Mouse (Mus musculus) limb, embryonic 12.5 days (tissue): ENCODE results near the gene Mrps18b. TPM values are rescaled to one million over a fixed set of nuclear protein-coding genes. Genes with fewer than 3 reads are reported as not detected.
"Not testable (repeated sequence)": the region's sequence is repeated elsewhere in the genome, so short reads cannot be mapped to it uniquely, and the experiment has no call there.

Experiments used
- ATAC-seq: fragments of 200-750 bp; cut with Nextera tagmentation; 2 replicates; pipeline ENCODE4 v1.8.0; 2017; ENCODE audit warnings: low read depth, moderate TSS enrichment; ENCODE audit not compliant: insufficient number of reproducible peaks, insufficient read depth, low FRiP score, low TSS enrichment
- H3K27ac ChIP-seq: fragments of 300-500 bp; sonication (generic); 2 replicates; pipeline ENCODE4 v1.5.1; 2016; ENCODE audit warnings: mild to moderate bottlenecking, moderate library complexity
- H3K27me3 ChIP-seq: fragments of 300-500 bp; sonication (generic); 2 replicates; pipeline ENCODE4 v1.6.1; 2016; ENCODE audit warnings: mild to moderate bottlenecking, moderate library complexity
- H3K36me3 ChIP-seq: fragments of 300-500 bp; sonication (generic); 2 replicates; pipeline ENCODE4 v1.6.1; 2016; ENCODE audit warnings: mild to moderate bottlenecking, moderate library complexity
- H3K4me1 ChIP-seq: fragments of 300-500 bp; sonication (generic); replicated peaks from 2 replicates; pipeline ENCODE4 v1.6.1; 2016
- H3K4me2 ChIP-seq: fragments of 300-500 bp; sonication (generic); 2 replicates; pipeline ENCODE4 v1.6.1; 2016; ENCODE audit warnings: mild to moderate bottlenecking, moderate library complexity
- H3K4me3 ChIP-seq: fragments of 300-500 bp; sonication (generic); replicated peaks from 2 replicates; pipeline ENCODE4 v1.5.1; 2016; ENCODE audit warnings: mild to moderate bottlenecking
- H3K9ac ChIP-seq: fragments of 300-500 bp; sonication (generic); replicated peaks from 2 replicates; pipeline ENCODE4 v1.6.1; 2016; ENCODE audit warnings: mild to moderate bottlenecking, moderate library complexity
- H3K9me3 ChIP-seq: fragments of 300-500 bp; sonication (generic); 2 replicates; pipeline ENCODE4 v1.6.1; 2016; ENCODE audit warnings: mild to moderate bottlenecking, moderate library complexity
- whole genome bisulfite sequencing: fragments of 180-500 bp; shearing (Covaris S2); methylation state at CpG from one replicate; pipeline ENCODE4 v1.1.7; 2016; 5-methylcytosine and 5-hydroxymethylcytosine counted together
- polyA plus RNA-seq: library from polyadenylated mRNA; unstranded; fragments of >200 nt; fragmentation: Nextera tagmentation; extraction: Ambion mirVana; gene quantifications from 2 replicates; pipeline ENCODE4 v1.2.1, GENCODE M21; 2016

The Mrps18b gene
- 61.2 and 66.8 TPM in 2 replicates for polyA plus RNA-seq

DNA sequence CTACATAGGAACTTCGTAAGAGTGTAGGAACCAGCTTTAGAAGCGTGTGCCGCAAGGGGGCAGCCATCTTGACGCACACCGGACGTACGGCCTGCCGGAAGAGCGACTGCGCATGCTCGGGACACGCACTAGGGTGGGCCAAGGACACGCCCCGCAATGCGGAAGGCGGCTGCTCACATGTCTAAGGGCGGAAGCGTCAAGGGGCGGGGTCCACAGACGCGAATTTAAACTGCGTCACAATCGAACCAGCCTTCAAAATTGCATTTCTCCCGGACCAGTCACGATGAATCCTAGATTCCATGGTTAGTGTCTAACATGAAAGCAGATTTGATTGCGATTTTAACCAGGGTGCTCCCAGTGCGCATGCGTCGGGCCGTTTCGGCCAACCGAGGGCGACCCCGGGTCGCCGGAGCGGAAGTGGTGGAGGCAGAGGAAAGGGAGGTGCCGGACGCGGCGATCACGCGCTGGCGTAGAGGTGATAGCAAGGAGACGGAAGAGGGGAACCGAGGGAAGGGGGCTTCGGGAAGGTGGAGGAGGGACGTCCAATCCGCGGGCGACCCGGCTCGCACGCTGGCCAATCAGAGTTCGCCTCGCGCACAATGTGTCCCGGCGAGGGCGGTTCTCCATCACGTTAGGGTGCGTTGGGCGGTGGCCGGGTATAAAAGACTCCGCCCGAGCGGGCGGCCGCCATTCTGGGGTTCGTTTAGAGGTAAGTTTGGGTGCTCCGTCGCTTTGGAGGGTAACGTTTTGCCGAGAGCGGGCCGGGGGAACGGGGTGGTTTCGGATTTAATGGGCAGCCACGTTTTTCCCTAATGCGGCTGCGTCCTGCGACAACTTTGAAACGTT, at the start of gene Mrps18b, which contains the start of gene Ppp1r10:
Mrps18b (minus strand) TSS at position 93 of the 846 bp plus-strand sequence.
Ppp1r10 (plus strand) TSS at position 138 of the 846 bp plus-strand sequence.
- peak within 1 kb of the TSS; percentile 94 for H3K9ac ChIP-seq
- H3K4me1 ChIP-seq, result peaks cover 26% of the 10 kb centered on the region
- H3K36me3 ChIP-seq, result peaks cover 34% of the 10 kb centered on the region
- H3K27me3 ChIP-seq, result no peaks in the 10 kb centered on the region
- peak within 1 kb of the TSS; percentile 70 for H3K4me3 ChIP-seq
- H3K4me2 ChIP-seq, result peak within 1 kb of the TSS; percentile 87
- WGBS, result under 1% methylated on average over 83 of the region's 83 CpGs
- H3K27ac ChIP-seq, result peak within 1 kb of the TSS; percentile 96
- ATAC-seq, result peak; percentile 94
- H3K9me3 ChIP-seq, result no peaks in the 10 kb centered on the region

- Histone ChIP-seq H3K4me3 (no peak overlapping the region), H3K27ac (no peak overlapping the region), H3K9ac (no peak overlapping the region), H3K36me3 (peaks cover 96% of the 10 kb centered on the region), H3K4me2 (no peak overlapping the region), H3K4me1 (peaks cover 2% of the 10 kb centered on the region; the same call in 1 of the 2 replicates), H3K27me3 (no peaks in the 10 kb centered on the region), H3K9me3 (no peaks in the 10 kb centered on the region)
- 84% methylated on average over 10 of the region's 10 CpGs for WGBS
- no peak for ATAC-seq
Measured at GRCm38 (mm10) chr17:35963279-35963678, 47.1 kb upstream of the Mrps18b start.

DNA sequence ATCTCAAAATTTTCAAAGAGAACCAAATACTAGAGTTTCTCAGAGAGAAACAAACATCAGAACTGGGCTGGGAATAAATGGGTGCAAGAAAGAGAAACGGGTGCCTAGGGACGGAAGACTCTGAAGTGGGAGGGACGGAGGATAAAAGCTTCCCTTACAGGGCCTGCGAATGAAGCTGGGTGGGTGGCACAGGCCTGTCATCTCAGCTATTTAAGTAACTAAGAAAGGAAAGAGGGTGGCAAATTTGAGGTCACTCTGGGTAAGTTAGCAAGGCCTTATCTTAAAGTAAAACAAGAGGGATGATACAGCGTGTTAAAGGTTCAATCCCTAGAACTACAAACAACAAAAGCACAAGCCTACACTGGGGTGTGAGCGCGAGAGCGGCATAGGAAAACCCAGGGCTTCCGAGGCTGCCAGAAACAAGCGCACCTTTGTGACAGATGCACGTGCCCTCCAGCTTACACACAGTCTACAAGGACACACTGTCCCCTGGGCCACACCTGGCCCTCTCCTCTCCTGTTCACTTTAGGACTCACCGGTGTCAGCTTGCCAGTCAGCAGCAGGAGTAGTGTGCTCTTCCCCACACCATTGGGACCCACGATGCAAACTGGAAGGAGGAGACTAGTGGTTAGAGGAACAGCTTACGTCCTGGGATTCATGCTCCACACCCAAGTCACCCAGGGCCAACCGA, 42.5 kb upstream of the Mrps18b start:
- 94% methylated on average over 15 of the region's 15 CpGs for WGBS
- no peak overlapping the region for H3K4me3 ChIP-seq

GRCm38 (mm10) chr17:35954665-35955064, 38.5 kb upstream of the Mrps18b start:
- Histone ChIP-seq H3K27ac (no peak overlapping the region), H3K4me1 (no peaks in the 10 kb centered on the region), H3K36me3 (peaks cover 51% of the 10 kb centered on the region), H3K9me3 (no peaks in the 10 kb centered on the region), H3K27me3 (no peaks in the 10 kb centered on the region), H3K9ac (no peak overlapping the region), H3K4me2 (no peak overlapping the region), H3K4me3 (no peak overlapping the region)
- 82% methylated on average over 8 of the region's 8 CpGs for WGBS
- ATAC-seq, result no peak

More for the DNA sequence above, 42.5 kb upstream of the Mrps18b start:
- Histone ChIP-seq H3K36me3 (peaks cover 91% of the 10 kb centered on the region), H3K4me1 (no peaks in the 10 kb centered on the region), H3K9ac (no peak overlapping the region), H3K9me3 (no peaks in the 10 kb centered on the region), H3K27ac (no peak overlapping the region), H3K4me2 (no peak overlapping the region), H3K27me3 (no peaks in the 10 kb centered on the region)
- ATAC-seq, result no peak

DNA sequence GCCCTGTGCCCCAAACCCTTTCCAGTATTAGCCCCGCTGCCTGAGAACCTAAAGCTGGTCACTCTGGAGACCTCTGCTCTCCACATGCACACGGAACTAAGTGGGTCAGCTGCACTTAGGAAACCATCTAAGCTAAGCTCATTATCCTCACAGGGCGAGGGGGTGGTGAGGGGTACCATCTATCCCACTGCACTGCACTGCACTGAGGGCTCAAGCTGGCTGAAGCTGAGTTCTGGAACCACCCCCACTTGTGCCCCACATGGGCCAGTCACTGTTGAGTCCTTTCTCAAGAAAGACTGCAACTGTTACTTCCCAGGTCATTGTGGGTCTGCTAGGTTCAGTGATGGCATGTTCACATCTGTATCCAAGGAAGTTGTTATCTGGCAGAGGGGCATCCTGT, 36.4 kb upstream of the Mrps18b start:
- not testable (repeated sequence) for H3K4me2 ChIP-seq

GRCm38 (mm10) chr17:35950946-35951345, 34.8 kb upstream of the Mrps18b start:
- H3K4me1 ChIP-seq, H3K9me3 ChIP-seq, H3K4me2 ChIP-seq, H3K27ac ChIP-seq, H3K27me3 ChIP-seq, H3K4me3 ChIP-seq, H3K9ac ChIP-seq, ATAC-seq: not testable (repeated sequence)
- H3K36me3 ChIP-seq, result peaks cover 14% of the 10 kb centered on the region; the same call in 1 of the 2 replicates

More for the DNA sequence above, 36.4 kb upstream of the Mrps18b start:
- not testable (repeated sequence) for H3K9ac ChIP-seq, H3K27ac ChIP-seq, H3K4me1 ChIP-seq, H3K9me3 ChIP-seq, H3K27me3 ChIP-seq, H3K4me3 ChIP-seq, ATAC-seq
- 89% methylated on average over 3 of the region's 3 CpGs for WGBS
- H3K36me3 ChIP-seq, result peaks cover 30% of the 10 kb centered on the region

GRCm38 (mm10) chr17:35939941-35940340, 23.8 kb upstream of the Mrps18b start:
- Histone ChIP-seq H3K9me3 (no peaks in the 10 kb centered on the region), H3K4me3 (no peak overlapping the region), H3K9ac (no peak overlapping the region), H3K4me1 (no peaks in the 10 kb centered on the region), H3K27ac (no peak overlapping the region), H3K36me3 (no peaks in the 10 kb centered on the region), H3K27me3 (no peaks in the 10 kb centered on the region), H3K4me2 (no peak overlapping the region)
- 67% methylated on average over 1 of the region's 1 CpGs for WGBS
- ATAC-seq, result no peak

DNA sequence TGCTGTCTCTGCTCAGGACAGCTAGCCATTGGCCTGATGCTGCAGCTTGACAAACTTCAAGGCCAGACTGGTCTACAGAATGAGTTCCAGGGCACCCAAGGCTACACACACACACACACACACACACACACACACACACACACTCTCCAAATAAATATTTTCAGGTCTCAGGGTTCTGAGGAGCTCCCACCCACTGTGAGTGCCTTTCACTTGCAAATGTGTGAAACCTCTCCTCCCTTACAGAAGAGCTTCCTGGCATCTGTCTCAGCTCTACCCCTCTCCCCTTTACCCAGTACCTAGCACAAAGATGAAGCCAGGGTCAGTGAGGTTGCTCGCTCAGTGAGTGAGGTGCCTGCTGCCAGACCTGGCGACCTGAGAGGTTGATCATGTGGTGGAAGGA, 22.9 kb upstream of the Mrps18b start:
- Histone ChIP-seq H3K9ac (no peak overlapping the region), H3K4me2 (no peak overlapping the region), H3K4me3 (no peak overlapping the region), H3K4me1 (no peaks in the 10 kb centered on the region), H3K27me3 (no peaks in the 10 kb centered on the region), H3K36me3 (no peaks in the 10 kb centered on the region), H3K9me3 (no peaks in the 10 kb centered on the region), H3K27ac (no peak overlapping the region)
- ATAC-seq, result no peak
- WGBS, result 44% methylated on average over 2 of the region's 2 CpGs

GRCm38 (mm10) chr17:35937700-35938348, 21.6 kb upstream of the Mrps18b start:
- Histone ChIP-seq H3K9ac (no peak overlapping the region), H3K27ac (no peak overlapping the region), H3K4me2 (no peak overlapping the region), H3K4me3 (no peak overlapping the region), H3K4me1 (no peaks in the 10 kb centered on the region), H3K27me3 (no peaks in the 10 kb centered on the region), H3K36me3 (no peaks in the 10 kb centered on the region), H3K9me3 (no peaks in the 10 kb centered on the region)
- peak; percentile 66; the same call in 1 of the 2 replicates for ATAC-seq
- 48% methylated on average over 2 of the region's 2 CpGs for WGBS

DNA sequence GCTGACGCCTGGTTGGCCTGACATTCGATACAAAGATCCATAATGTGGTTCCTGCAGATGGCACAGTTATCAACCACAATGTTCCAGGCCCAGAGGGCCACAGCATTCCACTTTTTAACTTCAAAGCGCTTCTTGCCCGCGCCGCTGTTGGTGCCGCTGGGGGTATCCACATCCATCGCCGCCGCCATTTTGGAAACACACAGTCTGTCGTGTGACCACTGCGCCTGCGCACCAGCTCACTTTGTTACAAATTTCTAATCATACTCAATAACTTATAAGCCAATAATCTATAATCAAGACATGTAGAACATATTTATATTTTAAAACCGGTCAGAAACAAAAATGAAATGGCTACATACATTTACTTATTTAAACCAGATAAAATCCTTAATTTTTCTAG, 19.6 kb upstream of the Mrps18b start:
- H3K9ac ChIP-seq, ATAC-seq, H3K27me3 ChIP-seq, H3K4me2 ChIP-seq, H3K4me3 ChIP-seq, H3K27ac ChIP-seq, H3K4me1 ChIP-seq, H3K9me3 ChIP-seq: not testable (repeated sequence)
- WGBS, result 87% methylated on average over 14 of the region's 14 CpGs
- H3K36me3 ChIP-seq, result peaks cover 16% of the 10 kb centered on the region

GRCm38 (mm10) chr17:35932608-35933007, 16.4 kb upstream of the Mrps18b start:
- no peak overlapping the region for H3K4me3 ChIP-seq

More at GRCm38 (mm10) chr17:35932608-35933007, 16.4 kb upstream of the Mrps18b start:
- no peak overlapping the region for H3K4me2 ChIP-seq
- no peak overlapping the region for H3K9ac ChIP-seq
- H3K36me3 ChIP-seq, result peaks cover 48% of the 10 kb centered on the region
- 87% methylated on average over 4 of the region's 4 CpGs for WGBS
- ATAC-seq, result no peak
- H3K4me1 ChIP-seq, result no peaks in the 10 kb centered on the region
- H3K27me3 ChIP-seq, result no peaks in the 10 kb centered on the region
- H3K27ac ChIP-seq, result no peak overlapping the region
- H3K9me3 ChIP-seq, result no peaks in the 10 kb centered on the region
